Mouse (Mus musculus): ENCODE measurements at regions not wholly inside any gene's neighbourhood (a gene's known extent, or its start where the extent isn't known, plus 50 kb on each side); places are given as distances from the start of the nearest gene placed in this dataset.

DNA sequence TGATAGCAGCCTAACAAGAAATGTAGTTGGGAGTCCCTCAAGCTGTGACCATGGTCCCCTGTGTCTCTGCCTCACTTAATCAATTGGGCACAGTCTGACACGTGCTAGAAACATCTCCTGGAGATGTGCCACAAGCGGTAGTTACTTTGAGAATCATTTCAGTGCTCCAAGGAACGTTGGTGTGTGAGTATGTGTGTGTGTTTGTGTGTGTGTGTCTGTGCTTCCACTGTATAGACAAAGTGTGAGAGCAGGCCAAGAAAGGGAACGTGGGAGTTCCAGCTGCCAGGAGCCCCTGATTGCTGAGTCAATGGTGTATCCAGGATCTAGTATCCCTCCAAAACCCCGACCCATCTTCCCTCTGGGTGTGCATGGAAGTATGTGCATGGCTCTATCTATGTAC, 149.0 kb upstream of the A530016L24Rik start:
- H3K4me3 ChIP-seq (ENCODE audit: low read depth, low read length), result no peak overlapping the region
- ATAC-seq (ENCODE audit: insufficient read depth, low read depth), result no peak

DNA sequence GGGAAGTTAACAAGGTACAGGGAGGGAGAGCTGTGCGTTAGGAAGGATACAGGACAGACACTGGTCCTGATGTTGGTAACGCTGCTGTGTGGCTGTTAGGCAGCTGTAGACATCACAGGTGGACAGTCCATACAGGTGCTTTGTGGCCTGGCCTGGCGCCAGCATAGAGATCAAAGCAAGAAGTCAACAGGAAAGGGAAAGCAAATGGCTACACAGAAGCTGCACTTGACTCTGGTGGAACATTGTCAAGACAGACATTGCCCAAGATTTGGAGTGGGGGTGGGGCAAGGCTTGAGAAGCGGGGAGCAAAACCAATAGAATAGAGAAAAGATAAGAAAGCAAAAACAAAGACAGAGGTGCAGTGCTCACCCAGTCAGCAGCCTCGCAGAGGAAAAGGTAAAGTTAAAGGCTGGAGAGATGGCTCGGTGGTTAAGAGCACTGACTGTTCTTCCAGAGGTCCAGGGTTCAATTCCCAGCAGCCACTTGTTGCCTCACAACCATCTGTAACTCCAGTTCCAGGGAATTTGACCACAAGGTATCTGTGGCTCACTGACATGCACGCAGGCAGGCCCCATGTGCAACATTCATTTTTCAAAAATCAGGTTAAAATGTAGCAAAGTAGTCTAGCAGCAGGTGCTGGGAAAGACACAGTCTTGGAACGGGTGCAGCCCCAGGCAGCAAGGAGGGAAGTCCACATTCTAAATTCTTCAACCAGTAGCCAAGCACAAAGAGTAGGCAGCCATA, 147.3 kb upstream of the A530016L24Rik start:
- Histone ChIP-seq H3K4me2 (ENCODE audit: low read depth, low read length) (no peak overlapping the region), H3K27me3 (ENCODE audit: control insufficient read depth, insufficient read depth, low read length) (no peaks in the 10 kb centered on the region), H3K4me3 (ENCODE audit: low read depth, low read length) (no peak overlapping the region), H3K27ac (ENCODE audit: low read depth) (no peak overlapping the region), H3K4me1 (ENCODE audit: control insufficient read depth, insufficient read depth) (peaks cover 7% of the 10 kb centered on the region), H3K9me3 (replicated peaks; ENCODE audit: control insufficient read depth, low read length) (no peaks in the 10 kb centered on the region), H3K9ac (replicated peaks; ENCODE audit: low read depth, low read length) (no peak overlapping the region), H3K36me3 (replicated peaks; ENCODE audit: control insufficient read depth, insufficient read depth, low read length) (no peaks in the 10 kb centered on the region)
- ATAC-seq (ENCODE audit: insufficient read depth, low read depth) (no peak), DNase-seq (ENCODE audit: low spot score) (no peak)
- TF ChIP-seq CTCF (IDR thresholded peaks at IDR 0.05; ENCODE audit: low read depth), result no peak
- TF ChIP-seq EP300 (IDR thresholded peaks at IDR 0.05; ENCODE audit: low read depth), result no peak
- 74% methylated on average over 8 of the region's 8 CpGs for WGBS

More for the DNA sequence above, 149.0 kb upstream of the A530016L24Rik start:
- no peaks in the 10 kb centered on the region for H3K9me3 ChIP-seq (replicated peaks; ENCODE audit: control insufficient read depth, low read length)
- H3K4me2 ChIP-seq (ENCODE audit: low read depth, low read length), result no peak overlapping the region
- TF ChIP-seq EP300 (IDR thresholded peaks at IDR 0.05; ENCODE audit: low read depth) (no peak), CTCF (IDR thresholded peaks at IDR 0.05; ENCODE audit: low read depth) (no peak)
- no peaks in the 10 kb centered on the region for H3K27me3 ChIP-seq (ENCODE audit: control insufficient read depth, insufficient read depth, low read length)
- H3K36me3 ChIP-seq (replicated peaks; ENCODE audit: control insufficient read depth, insufficient read depth, low read length), result no peaks in the 10 kb centered on the region
- H3K4me1 ChIP-seq (ENCODE audit: control insufficient read depth, insufficient read depth), result peaks cover 7% of the 10 kb centered on the region
- no peak overlapping the region for H3K9ac ChIP-seq (replicated peaks; ENCODE audit: low read depth, low read length)
- DNase-seq (ENCODE audit: low spot score), result no peak
- 65% methylated on average over 5 of the region's 5 CpGs for WGBS
- no peak overlapping the region for H3K27ac ChIP-seq (ENCODE audit: low read depth)

DNA sequence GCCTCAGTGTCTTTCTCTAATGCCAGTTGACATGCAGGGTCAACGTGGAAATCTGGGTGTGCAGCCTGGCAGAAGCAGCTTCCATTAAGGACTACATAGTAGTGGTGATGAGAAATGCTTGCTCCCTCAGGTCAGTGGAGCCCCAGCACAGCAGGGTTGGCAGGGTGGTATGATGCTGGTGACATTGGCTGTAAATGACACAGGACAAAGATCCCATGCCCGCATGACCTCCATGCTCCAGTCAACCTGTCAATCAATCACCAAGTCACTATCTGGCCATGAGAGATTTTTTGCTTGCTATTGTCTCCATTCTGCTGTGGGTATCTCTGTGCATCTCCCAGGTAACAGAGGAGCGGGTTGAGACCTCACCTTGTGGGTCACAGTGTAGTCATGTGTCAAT, 146.2 kb upstream of the A530016L24Rik start:
- H3K4me3 ChIP-seq (ENCODE audit: low read depth, low read length), result no peak overlapping the region
- peaks cover 7% of the 10 kb centered on the region for H3K4me1 ChIP-seq (ENCODE audit: control insufficient read depth, insufficient read depth)
- 75% methylated on average over 3 of the region's 3 CpGs for WGBS
- no peaks in the 10 kb centered on the region for H3K36me3 ChIP-seq (replicated peaks; ENCODE audit: control insufficient read depth, insufficient read depth, low read length)
- no peak overlapping the region for H3K27ac ChIP-seq (ENCODE audit: low read depth)
- DNase-seq (ENCODE audit: low spot score), result no peak
- no peaks in the 10 kb centered on the region for H3K27me3 ChIP-seq (ENCODE audit: control insufficient read depth, insufficient read depth, low read length)
- TF ChIP-seq CTCF (IDR thresholded peaks at IDR 0.05; ENCODE audit: low read depth) (no peak), EP300 (IDR thresholded peaks at IDR 0.05; ENCODE audit: low read depth) (no peak)
- H3K9ac ChIP-seq (replicated peaks; ENCODE audit: low read depth, low read length), result no peak overlapping the region
- no peaks in the 10 kb centered on the region for H3K9me3 ChIP-seq (replicated peaks; ENCODE audit: control insufficient read depth, low read length)
- no peak overlapping the region for H3K4me2 ChIP-seq (ENCODE audit: low read depth, low read length)
- no peak for ATAC-seq (ENCODE audit: insufficient read depth, low read depth)

DNA sequence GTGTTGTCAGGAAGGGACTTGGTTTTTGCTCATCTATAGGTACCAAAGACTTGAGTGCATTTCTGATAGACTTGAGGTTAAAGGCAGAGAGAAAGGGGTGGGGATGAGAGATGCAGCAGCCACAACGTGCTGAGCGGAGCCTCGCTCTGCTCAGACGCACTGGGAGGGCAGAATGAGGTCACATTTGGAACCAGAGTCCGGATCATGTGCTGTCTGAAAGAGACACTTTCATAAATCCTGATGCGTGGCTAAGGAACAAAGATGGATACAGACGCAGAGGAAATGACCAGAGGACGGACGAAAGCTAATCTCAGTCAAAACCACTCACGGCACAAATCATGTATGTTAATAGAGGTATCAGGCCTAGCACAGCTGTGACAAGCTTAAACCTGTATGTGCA, 145.0 kb upstream of the A530016L24Rik start:
- peak overlapping the region; percentile 52 for H3K27ac ChIP-seq (ENCODE audit: low read depth)
- H3K4me2 ChIP-seq (ENCODE audit: low read depth, low read length), result no peak overlapping the region
- peaks cover 7% of the 10 kb centered on the region for H3K4me1 ChIP-seq (ENCODE audit: control insufficient read depth, insufficient read depth)
- TF ChIP-seq EP300 (IDR thresholded peaks at IDR 0.05; ENCODE audit: low read depth) (no peak), CTCF (IDR thresholded peaks at IDR 0.05; ENCODE audit: low read depth) (no peak)
- H3K9ac ChIP-seq (replicated peaks; ENCODE audit: low read depth, low read length), result no peak overlapping the region
- no peaks in the 10 kb centered on the region; the same call in 1 of the 2 replicates for H3K27me3 ChIP-seq (ENCODE audit: control insufficient read depth, insufficient read depth, low read length)
- no peak overlapping the region for H3K4me3 ChIP-seq (ENCODE audit: low read depth, low read length)
- no peaks in the 10 kb centered on the region for H3K36me3 ChIP-seq (replicated peaks; ENCODE audit: control insufficient read depth, insufficient read depth, low read length)
- ATAC-seq (ENCODE audit: insufficient read depth, low read depth), result 0 out of 2 replicates have a peak, but pooled peaks have one; percentile 13
- DNase-seq (ENCODE audit: low spot score), result no peak
- WGBS, result 73% methylated on average over 10 of the region's 10 CpGs
- H3K9me3 ChIP-seq (replicated peaks; ENCODE audit: control insufficient read depth, low read length), result no peaks in the 10 kb centered on the region

DNA sequence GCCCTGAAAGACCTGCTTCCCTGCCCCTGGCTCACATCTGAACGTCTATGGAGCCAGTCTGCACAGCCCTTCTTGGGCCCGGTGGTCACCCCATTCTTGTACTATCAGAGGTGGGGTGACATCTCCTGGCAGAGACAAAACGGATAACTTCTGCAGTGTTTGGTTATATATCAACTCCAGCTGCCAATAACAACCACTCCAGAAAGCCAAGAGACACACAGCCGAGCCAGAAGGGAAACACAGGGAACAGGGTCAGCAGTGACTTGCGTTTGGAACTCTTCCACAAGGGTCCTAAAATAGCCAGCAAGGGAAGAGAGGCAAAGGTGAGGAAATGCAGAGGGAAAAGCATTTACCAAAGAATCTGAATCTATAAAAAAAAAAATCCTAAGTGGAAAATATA, 143.5 kb upstream of the A530016L24Rik start:
- DNase-seq (ENCODE audit: low spot score), result peak; percentile 26
- Histone ChIP-seq H3K4me1 (ENCODE audit: control insufficient read depth, insufficient read depth) (peaks cover 11% of the 10 kb centered on the region), H3K4me2 (ENCODE audit: low read depth, low read length) (no peak overlapping the region), H3K9ac (replicated peaks; ENCODE audit: low read depth, low read length) (no peak overlapping the region), H3K36me3 (replicated peaks; ENCODE audit: control insufficient read depth, insufficient read depth, low read length) (no peaks in the 10 kb centered on the region), H3K9me3 (replicated peaks; ENCODE audit: control insufficient read depth, low read length) (no peaks in the 10 kb centered on the region), H3K4me3 (ENCODE audit: low read depth, low read length) (no peak overlapping the region), H3K27me3 (ENCODE audit: control insufficient read depth, insufficient read depth, low read length) (no peaks in the 10 kb centered on the region; the same call in 1 of the 2 replicates), H3K27ac (ENCODE audit: low read depth) (0 out of 2 replicates have a peak overlapping the region, but pooled peaks have one; percentile 52)
- TF ChIP-seq EP300 (IDR thresholded peaks at IDR 0.05; ENCODE audit: low read depth) (peak; percentile 20; the same call in 1 of the 2 replicates), CTCF (IDR thresholded peaks at IDR 0.05; ENCODE audit: low read depth) (no peak)
- ATAC-seq (ENCODE audit: insufficient read depth, low read depth), result peak; percentile 13; the same call in 1 of the 2 replicates
- 20% methylated on average over 5 of the region's 5 CpGs for WGBS

All from heart, postnatal 0 days (tissue).